In genomic region chr7:126481699-126482098, GRCm38 (mm10) we compare ENCODE assay signal across 9 mouse cellular contexts. TPM values are rescaled to one million over a fixed set of nuclear protein-coding genes. Genes with fewer than 3 reads are reported as not detected.
DNase-seq lines count a peak whose midpoint lies in the region; ATAC-seq lines count a peak whose summit lies in the region.
"Had no signal": no experiment of that assay in that cellular context is flagged by ENCODE, and none has a peak within 500 bp of the region (broad histone marks: within the 10 kb centered on the region; RNA-seq: fewer than 3 reads in every experiment).

No protein-coding gene starts in this region.

- no peak overlapping the region for H3K4me2 ChIP-seq in heart, embryonic 12.5 days

- no peaks in the 10 kb centered on the region for H3K36me3 ChIP-seq in heart, embryonic 10.5 days
- no peaks in the 10 kb centered on the region for H3K36me3 ChIP-seq in limb, embryonic 10.5 days
- H3K36me3 ChIP-seq in heart, embryonic 12.5 days: no peaks in the 10 kb centered on the region
- H3K36me3 ChIP-seq: neural tube, embryonic 12.5 days had no signal

- H3K27ac ChIP-seq in heart, embryonic 10.5 days: peak overlapping the region; percentile 80; the same call in 1 of the 2 replicates
- H3K27ac ChIP-seq in limb, embryonic 10.5 days: no peak overlapping the region
- no peak overlapping the region for H3K27ac ChIP-seq in heart, embryonic 12.5 days (ENCODE audit: poor library complexity, severe bottlenecking)
- H3K27ac ChIP-seq: neural tube, embryonic 12.5 days had no signal

- peaks cover 9% of the 10 kb centered on the region; the same call in 1 of the 2 replicates for H3K4me1 ChIP-seq in heart, embryonic 10.5 days
- H3K4me1 ChIP-seq in limb, embryonic 10.5 days: peaks cover 14% of the 10 kb centered on the region
- 0 out of 2 replicates have a peak, but pooled peaks cover 2% of the 10 kb centered on the region for H3K4me1 ChIP-seq in heart, embryonic 12.5 days (replicated peaks)

- WGBS in heart, embryonic 10.5 days: 19% methylated on average over 5 of the region's 5 CpGs
- WGBS in limb, embryonic 10.5 days: 23% methylated on average over 5 of the region's 5 CpGs
- WGBS in heart, embryonic 12.5 days: 17% methylated on average over 5 of the region's 5 CpGs

- peak overlapping the region; percentile 55; the same call in 1 of the 2 replicates for H3K4me3 ChIP-seq in heart, embryonic 10.5 days
- H3K4me3 ChIP-seq in limb, embryonic 10.5 days: peak overlapping the region; percentile 51
- H3K4me3 ChIP-seq in heart, embryonic 12.5 days: no peak overlapping the region

- no peak overlapping the region for H3K9ac ChIP-seq in heart, embryonic 12.5 days

- ATAC-seq in heart, embryonic 12.5 days (ENCODE audit: insufficient number of reproducible peaks, low FRiP score): no peak

- no peaks in the 10 kb centered on the region for H3K9me3 ChIP-seq in heart, embryonic 10.5 days
- no peaks in the 10 kb centered on the region for H3K9me3 ChIP-seq in limb, embryonic 10.5 days (replicated peaks)
- no peaks in the 10 kb centered on the region for H3K9me3 ChIP-seq in heart, embryonic 12.5 days (replicated peaks)
- H3K9me3 ChIP-seq: neural tube, embryonic 12.5 days had no signal

- no peaks in the 10 kb centered on the region for H3K27me3 ChIP-seq in heart, embryonic 10.5 days (ENCODE audit: insufficient read depth, poor library complexity, severe bottlenecking)
- no peaks in the 10 kb centered on the region for H3K27me3 ChIP-seq in limb, embryonic 10.5 days (ENCODE audit: low read depth, poor library complexity, severe bottlenecking)
- H3K27me3 ChIP-seq in heart, embryonic 12.5 days (replicated peaks): no peaks in the 10 kb centered on the region
- H3K27me3 ChIP-seq: neural tube, embryonic 12.5 days had no signal

- intact Hi-C loops in heart, postnatal 10 days (cut with DNase I): loop anchor here (1.0 to 5.0 kb wide), 2 partner anchors 47 to 216 kb away; partner anchors contain the start of genes Bola2 and Slx1b

- DNase-seq in heart, embryonic 10.5 days (ENCODE audit: low spot score): no peak
- DNase-seq in heart, postnatal 10 days: no peak
- DNase-seq in thymus, postnatal 0 days (ENCODE audit: low spot score): peak; percentile 52
- DNase-seq in thymus, postnatal 4 days: no peak
- DNase-seq in limb, embryonic 10.5 days (ENCODE audit: low spot score): no peak
- DNase-seq in frontal cortex, postnatal 14 days (ENCODE audit: low spot score in 2 of 2): no peak
- DNase-seq in layer of hippocampus, adult 9-10 months (ENCODE audit: low spot score): no peak

RNA-seq across cellular contexts. Expression of gene Tufm, which starts 5.5 kb away (rescaled TPM):
- polyA plus RNA-seq in heart, embryonic 10.5 days (2016; fragmentation: Nextera tagmentation; extraction: Ambion mirVana): 199 and 204 TPM in 2 replicates
- 100 to 1,000 TPM; 245 to 251 TPM for total RNA-seq in heart, postnatal 10 days (2021)
- 95.4 and 104 TPM in 2 replicates for polyA plus RNA-seq in thymus, postnatal 0 days (2015; fragmentation: Nextera tagmentation; extraction: Ambion mirVana)
- 182 and 207 TPM in 2 replicates for polyA plus RNA-seq in limb, embryonic 10.5 days (2016; fragmentation: Nextera tagmentation; extraction: Ambion mirVana)
- polyA plus RNA-seq in heart, embryonic 12.5 days (2016; fragmentation: Nextera tagmentation; extraction: Ambion mirVana): 167 and 168 TPM in 2 replicates

RNA-seq across cellular contexts. Expression of gene Sh2b1, which starts 6.5 kb away (rescaled TPM):
- 46.3 and 47.1 TPM in 2 replicates for polyA plus RNA-seq in heart, embryonic 10.5 days (2016; fragmentation: Nextera tagmentation; extraction: Ambion mirVana)
- 10 to 100 TPM; 46.1 to 46.7 TPM for total RNA-seq in heart, postnatal 10 days (2021)
- polyA plus RNA-seq in thymus, postnatal 0 days (2015; fragmentation: Nextera tagmentation; extraction: Ambion mirVana): 37.8 and 38.6 TPM in 2 replicates
- polyA plus RNA-seq in limb, embryonic 10.5 days (2016; fragmentation: Nextera tagmentation; extraction: Ambion mirVana): 55.1 and 62.5 TPM in 2 replicates
- polyA plus RNA-seq in heart, embryonic 12.5 days (2016; fragmentation: Nextera tagmentation; extraction: Ambion mirVana): 43.2 and 45.1 TPM in 2 replicates

RNA-seq across cellular contexts. Expression of gene Atp2a1, which starts 18.8 kb away (rescaled TPM):
- 6.8 and 9.5 TPM in 2 replicates for polyA plus RNA-seq in heart, embryonic 10.5 days (2016; fragmentation: Nextera tagmentation; extraction: Ambion mirVana)
- under 1 TPM; 0.77 to 0.82 TPM for total RNA-seq in heart, postnatal 10 days (2021)
- polyA plus RNA-seq in thymus, postnatal 0 days (2015; fragmentation: Nextera tagmentation; extraction: Ambion mirVana): 3.1 and 4.2 TPM in 2 replicates
- polyA plus RNA-seq in limb, embryonic 10.5 days (2016; fragmentation: Nextera tagmentation; extraction: Ambion mirVana): 0.59 and 5.3 TPM in 2 replicates
- 1.7 and 3.2 TPM in 2 replicates for polyA plus RNA-seq in heart, embryonic 12.5 days (2016; fragmentation: Nextera tagmentation; extraction: Ambion mirVana)

RNA-seq across cellular contexts. Expression of gene Atxn2l, which starts 21.5 kb away (rescaled TPM):
- polyA plus RNA-seq in heart, embryonic 10.5 days (2016; fragmentation: Nextera tagmentation; extraction: Ambion mirVana): 43.6 and 52.3 TPM in 2 replicates
- 10 to 100 TPM; 54.2 to 54.5 TPM for total RNA-seq in heart, postnatal 10 days (2021)
- polyA plus RNA-seq in thymus, postnatal 0 days (2015; fragmentation: Nextera tagmentation; extraction: Ambion mirVana): 37.9 and 38.5 TPM in 2 replicates
- polyA plus RNA-seq in limb, embryonic 10.5 days (2016; fragmentation: Nextera tagmentation; extraction: Ambion mirVana): 60.6 and 62.5 TPM in 2 replicates
- polyA plus RNA-seq in heart, embryonic 12.5 days (2016; fragmentation: Nextera tagmentation; extraction: Ambion mirVana): 49.7 and 52.5 TPM in 2 replicates

RNA-seq across cellular contexts. Expression of gene Rabep2, which starts 53.1 kb away (rescaled TPM):
- 25.5 and 25.8 TPM in 2 replicates for polyA plus RNA-seq in heart, embryonic 10.5 days (2016; fragmentation: Nextera tagmentation; extraction: Ambion mirVana)
- 10 to 100 TPM; 10.9 to 12.5 TPM for total RNA-seq in heart, postnatal 10 days (2021)
- 22.2 and 22.7 TPM in 2 replicates for polyA plus RNA-seq in thymus, postnatal 0 days (2015; fragmentation: Nextera tagmentation; extraction: Ambion mirVana)
- 30.3 and 36.9 TPM in 2 replicates for polyA plus RNA-seq in limb, embryonic 10.5 days (2016; fragmentation: Nextera tagmentation; extraction: Ambion mirVana)
- 23.3 and 23.9 TPM in 2 replicates for polyA plus RNA-seq in heart, embryonic 12.5 days (2016; fragmentation: Nextera tagmentation; extraction: Ambion mirVana)
